Mouse (Mus musculus): ENCODE data around the gene Brinp1. TPM values are rescaled to one million over a fixed set of nuclear protein-coding genes. Genes with fewer than 3 reads are reported as not detected.

Gene Brinp1
- under 1 TPM; 0.49 to 0.74 TPM for total RNA-seq (2021)
- long read RNA-seq, experiment 1 = 0 reads
- long read RNA-seq, experiment 2 = 0 reads

GRCm38 (mm10) chr4:68954322-68954901 is at the start of gene Brinp1:
Gene Brinp1 (minus strand): TSS chr4:68954397.
- peak; percentile 17 to 20 for DNase-seq (ENCODE audit: low spot score in 2 of 2)

GRCm38 (mm10) chr4:68957265-68957664 is 3.1 kb upstream of the Brinp1 start:
- no peak for DNase-seq (ENCODE audit: low spot score in 2 of 2)

- DNase-seq (ENCODE audit: low spot score in 2 of 2) = peak; percentile 51 to 65
Observed at GRCm38 (mm10) chr4:68955621-68956020, 1.4 kb upstream of the Brinp1 start.

GRCm38 (mm10) chr4:68953667-68954321 is 403 bp downstream of the Brinp1 start:
- no peak for DNase-seq (ENCODE audit: low spot score in 2 of 2)

- no peak for DNase-seq (ENCODE audit: low spot score in 2 of 2)
Observed at GRCm38 (mm10) chr4:68953131-68953551, 1.1 kb downstream of the Brinp1 start.

- DNase-seq (ENCODE audit: low spot score in 2 of 2) = no peak
Observed at GRCm38 (mm10) chr4:68950556-68950955, 3.6 kb downstream of the Brinp1 start.

- DNase-seq (ENCODE audit: low spot score in 2 of 2) = no peak
Observed at GRCm38 (mm10) chr4:68942938-68943337, 11.3 kb downstream of the Brinp1 start.

- DNase-seq (ENCODE audit: low spot score in 2 of 2) = no peak
Observed at GRCm38 (mm10) chr4:68930022-68930421, 24.2 kb downstream of the Brinp1 start.

GRCm38 (mm10) chr4:68926091-68926490 is 28.1 kb downstream of the Brinp1 start:
- no peak for DNase-seq (ENCODE audit: low spot score in 2 of 2)

GRCm38 (mm10) chr4:68922944-68923343 is 31.3 kb downstream of the Brinp1 start:
- DNase-seq (ENCODE audit: low spot score in 2 of 2) = no peak

GRCm38 (mm10) chr4:68922504-68922903 is 31.7 kb downstream of the Brinp1 start:
- no peak for DNase-seq (ENCODE audit: low spot score in 2 of 2)

GRCm38 (mm10) chr4:68920127-68920526 is 34.1 kb downstream of the Brinp1 start:
- DNase-seq (ENCODE audit: low spot score in 2 of 2) = no peak

- DNase-seq (ENCODE audit: low spot score in 2 of 2) = no peak
Observed at GRCm38 (mm10) chr4:68910942-68911341, 43.3 kb downstream of the Brinp1 start.

GRCm38 (mm10) chr4:68906417-68907210 is 47.6 kb downstream of the Brinp1 start:
- no peak for DNase-seq (ENCODE audit: low spot score in 2 of 2)

GRCm38 (mm10) chr4:68890526-68890925 is 63.7 kb downstream of the Brinp1 start:
- DNase-seq (ENCODE audit: low spot score in 2 of 2) = no peak

- no peak for DNase-seq (ENCODE audit: low spot score in 2 of 2)
Observed at GRCm38 (mm10) chr4:68886276-68886675, 67.9 kb downstream of the Brinp1 start.

- DNase-seq (ENCODE audit: low spot score in 2 of 2) = no peak
Observed at GRCm38 (mm10) chr4:68872028-68872427, 82.2 kb downstream of the Brinp1 start.

GRCm38 (mm10) chr4:68865135-68865767 is 88.9 kb downstream of the Brinp1 start:
- DNase-seq (ENCODE audit: low spot score in 2 of 2) = no peak

GRCm38 (mm10) chr4:68864668-68865067 is 89.5 kb downstream of the Brinp1 start:
- DNase-seq (ENCODE audit: low spot score in 2 of 2) = no peak

- DNase-seq (ENCODE audit: low spot score in 2 of 2) = no peak
Observed at GRCm38 (mm10) chr4:68856868-68857267, 97.3 kb downstream of the Brinp1 start.

- DNase-seq (ENCODE audit: low spot score in 2 of 2) = no peak
Observed at GRCm38 (mm10) chr4:68849671-68850070, 104.5 kb downstream of the Brinp1 start.

GRCm38 (mm10) chr4:68846976-68847375 is 107.2 kb downstream of the Brinp1 start:
- no peak for DNase-seq (ENCODE audit: low spot score in 2 of 2)

Measured in gastrocnemius, postnatal 4 days (tissue).